Mouse (Mus musculus) adrenal gland, adult 18-20 months (tissue): ENCODE data around the gene Npc2. TPM values are rescaled to one million over a fixed set of nuclear protein-coding genes. Genes with fewer than 3 reads are reported as not detected.

Source experiments
- DNase-seq, 2 experiments: peaks; one replicate each; pipeline ENCODE4 v3.0.0; 2021 to 2022; ENCODE audit warnings: low spot score in 2 of 2
- total RNA-seq, 2 experiments: library from RNA; stranded (reverse); gene quantifications; 1 replicate in 1 of 2; 2 replicates in 1 of 2; pipeline ENCODE4 v1.2.3; 2021

Gene Npc2
- total RNA-seq, 2 experiments from 2014 or later = 83.8 to 128 TPM

DNA sequence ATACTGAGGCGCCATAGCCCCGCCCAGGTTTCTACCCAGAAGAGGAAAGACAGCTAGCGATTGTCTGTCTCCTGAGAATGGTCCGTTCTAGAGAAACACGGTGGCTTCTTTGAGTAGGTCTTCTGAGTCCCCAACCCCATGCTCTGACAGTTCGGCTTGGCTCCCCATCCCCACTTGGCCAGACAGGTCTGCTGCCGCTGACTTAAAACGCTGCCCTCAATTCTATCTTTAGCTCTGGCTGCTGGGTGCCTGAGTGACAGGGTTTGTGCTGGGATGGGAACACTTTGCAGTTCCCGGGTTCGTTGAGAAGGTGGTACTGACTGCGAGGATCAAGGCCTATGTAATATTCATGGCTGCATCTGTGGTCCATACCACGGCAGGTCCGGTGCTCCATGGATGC lies 39.6 kb downstream of the Npc2 start:
- no peak for DNase-seq

DNA sequence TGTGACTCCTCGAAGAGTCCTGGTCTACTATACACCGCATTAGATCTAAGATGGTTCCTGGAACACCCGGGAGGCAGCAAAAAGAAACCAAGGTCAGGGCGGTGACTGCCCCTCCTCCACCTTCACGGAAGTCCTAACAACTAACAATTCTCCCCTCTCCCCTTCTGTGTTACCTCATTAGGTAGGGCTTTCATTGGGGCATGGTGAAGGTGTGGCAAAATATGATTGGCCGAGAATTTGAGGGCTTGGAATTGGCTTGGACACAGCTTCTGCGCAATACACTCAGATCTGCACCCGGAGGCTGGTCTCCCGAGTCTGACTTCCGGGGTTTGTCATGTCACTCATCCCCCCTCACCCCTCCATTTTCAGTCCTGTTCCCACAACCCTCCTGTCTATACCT lies 44.5 kb downstream of the Npc2 start:
- DNase-seq = no peak

DNA sequence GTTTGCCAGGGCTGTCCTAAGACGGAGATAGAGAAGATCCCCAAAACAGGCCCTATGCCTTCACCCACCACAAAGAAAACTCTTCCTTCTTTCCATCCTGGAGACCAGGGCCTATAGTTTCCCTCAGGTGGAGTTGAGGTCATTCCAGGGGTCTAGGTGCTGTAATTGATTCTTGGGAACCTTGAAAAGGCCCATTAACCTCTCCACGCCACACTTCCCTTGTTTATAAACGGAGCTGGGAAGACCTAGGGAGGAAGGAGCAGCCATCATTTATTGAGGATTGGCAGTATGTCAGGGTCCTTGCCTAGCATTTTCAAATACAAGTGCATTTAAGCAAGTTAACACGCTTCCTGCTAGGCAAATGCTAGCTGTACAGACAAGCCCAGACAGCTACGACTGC lies 45.5 kb downstream of the Npc2 start:
- DNase-seq = no peak

DNA sequence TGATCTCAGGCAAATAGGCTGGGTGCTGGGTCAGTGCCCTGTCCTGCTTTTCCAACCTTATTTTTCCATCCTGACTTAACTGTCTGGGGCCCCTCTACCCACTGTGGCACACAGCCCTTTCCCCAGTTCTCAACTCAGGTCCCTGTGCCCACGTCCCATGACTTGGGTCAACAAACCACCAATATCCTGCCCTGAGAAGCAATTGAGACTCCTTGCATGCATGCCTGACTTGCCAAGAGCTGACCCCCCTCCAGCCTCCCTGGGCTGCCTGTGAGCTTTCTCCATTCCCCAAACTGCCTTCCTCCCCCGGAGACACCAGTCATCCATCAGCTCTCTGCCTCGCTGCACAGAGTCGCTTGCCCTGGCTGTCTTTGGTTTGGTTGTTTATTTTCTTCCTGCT lies 46.0 kb downstream of the Npc2 start:
- no peak for DNase-seq

- no peak for DNase-seq
These were observed 46.6 kb downstream of the Npc2 start for GRCm38 (mm10) chr12:84726391-84726790.

GRCm38 (mm10) chr12:84718462-84719244 lies 54.3 kb downstream of the Npc2 start:
- no peak for DNase-seq

DNA sequence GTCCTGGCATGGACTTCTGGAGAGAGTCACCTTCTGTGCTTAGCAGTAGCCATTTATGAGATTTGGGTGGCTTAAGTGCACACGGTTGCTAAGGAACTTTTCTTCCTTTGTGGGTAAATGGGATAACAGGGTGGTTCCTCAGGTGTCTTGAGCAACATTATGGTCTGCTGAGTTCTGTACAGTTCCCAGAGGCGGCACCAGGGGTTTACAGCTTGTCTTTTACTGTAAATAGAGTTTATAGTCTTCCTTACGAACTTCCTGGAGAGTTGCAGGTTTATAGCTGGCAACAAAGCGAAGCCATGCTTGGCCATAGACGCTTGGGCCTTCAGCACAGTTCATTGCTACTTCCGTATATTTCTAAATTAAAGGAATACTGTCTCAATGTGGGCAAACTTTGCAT lies 58.4 kb downstream of the Npc2 start:
- no peak for DNase-seq

- DNase-seq = peak in 1 of 2 experiments; percentile 21
These were observed 63.0 kb downstream of the Npc2 start for GRCm38 (mm10) chr12:84709842-84710439.

GRCm38 (mm10) chr12:84707804-84708203 lies 65.1 kb downstream of the Npc2 start:
- DNase-seq = no peak

DNA sequence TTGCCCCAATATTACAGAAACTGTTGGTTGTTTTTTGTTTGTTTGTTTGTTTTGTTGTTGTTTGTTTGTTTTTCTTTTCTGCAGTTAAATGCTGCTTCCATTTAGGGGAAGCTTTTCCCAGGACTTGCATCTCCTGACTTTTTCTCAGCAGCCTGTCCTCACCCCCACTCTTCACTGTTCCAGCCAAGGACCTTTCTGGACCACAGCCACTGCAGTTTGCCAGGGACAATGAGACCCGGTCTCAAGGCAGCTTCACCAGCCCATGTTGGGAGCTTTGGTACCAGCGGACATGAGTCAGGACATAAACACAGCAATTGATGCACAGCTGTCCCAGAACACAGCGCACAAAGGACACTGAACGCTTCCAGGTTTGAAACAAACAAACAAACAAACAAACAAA lies 66.1 kb downstream of the Npc2 start:
- no peak for DNase-seq

Other genes with a start within 250 kb of the Npc2 start
- not detected for gene Vsx2, start 203.4 kb downstream of the Npc2 start, total RNA-seq
- gene Abcd4, start 155.7 kb downstream of the Npc2 start, total RNA-seq = 10 to 100 TPM; 11.8 to 12.1 TPM
- gene Vrtn, start 132.1 kb downstream of the Npc2 start, total RNA-seq = not detected
- gene Syndig1l, start 74.3 kb downstream of the Npc2 start, total RNA-seq = not detected
- 10 to 100 TPM; 65.2 to 77.7 TPM for gene Isca2, start 99 bp upstream of the Npc2 start, total RNA-seq
- gene Ltbp2, start 103.4 kb upstream of the Npc2 start, total RNA-seq = 10 to 100 TPM in 1 of 2 experiments, 1 to 10 TPM in 1; 5.7 to 15.7 TPM
- 10 to 100 TPM; 83.5 to 86.1 TPM for gene Fcf1, start 197.7 kb upstream of the Npc2 start, total RNA-seq
- 10 to 100 TPM; 32.0 to 33.0 TPM for gene Arel1, start 197.7 kb upstream of the Npc2 start, total RNA-seq
- gene Ylpm1, start 223.2 kb upstream of the Npc2 start, total RNA-seq = 10 to 100 TPM; 39.4 to 46.1 TPM